Mouse (Mus musculus) central nervous system, embryonic 18 days (tissue): ENCODE data around the gene Gm10801. TPM values are rescaled to one million over a fixed set of nuclear protein-coding genes. Genes with fewer than 3 reads are reported as not detected.

Source experiments
- polyA plus RNA-seq: library from polyadenylated mRNA; depleted of rRNA; stranded (reverse); fragments of >200 nt; gene quantifications from 2 replicates; pipeline ENCODE4 v1.2.3, GENCODE M21; 2012; rRNA removed

Gm10801 gene
- 0.91 and 1.4 TPM in 2 replicates for polyA plus RNA-seq

GRCm38 (mm10) chr2:98661937-98662336, at the start of gene Gm10801:
TSS of gene Gm10801 (plus strand) at chr2:98662237.

GRCm38 (mm10) chr2:98667201-98667600, 5.2 kb downstream of the Gm10801 start, which contains the start of gene Gm10800:
TSS of gene Gm10800 (minus strand) at chr2:98667301.

Other genes starting within 250 kb of the Gm10801 start
- 2.0 and 2.7 TPM in 2 replicates for gene Gm10800, start 5.1 kb downstream of the Gm10801 start, polyA plus RNA-seq